In genomic region chr5:33854019-33854418, GRCm38 (mm10) we compare ENCODE assay signal across 13 mouse cellular contexts. TPM values are rescaled to one million over a fixed set of nuclear protein-coding genes. Genes with fewer than 3 reads are reported as not detected.
DNase-seq lines count a peak whose midpoint lies in the region; ATAC-seq and TF ChIP-seq lines count a peak whose summit lies in the region.
"Had no signal": no experiment of that assay in that cellular context is flagged by ENCODE, and none has a peak within 500 bp of the region (broad histone marks: within the 10 kb centered on the region; RNA-seq: fewer than 3 reads in every experiment).

No protein-coding gene starts in this region.

- H3K27me3 ChIP-seq in kidney, postnatal 0 days (ENCODE audit: insufficient read depth, low read length) = no peaks in the 10 kb centered on the region
- H3K27me3 ChIP-seq: CH12.LX; heart, embryonic 15.5 days; megakaryocyte, embryonic 14.5 days; neural tube, embryonic 15.5 days had no signal

- no peak for TF ChIP-seq POLR2A in brain, embryonic 14.5 days (IDR thresholded peaks at IDR 0.05; ENCODE audit: borderline replicate concordance, extremely low read depth, insufficient read depth, insufficient read length, poor library complexity, severe bottlenecking)

- H3K4me3 ChIP-seq in kidney, postnatal 0 days (replicated peaks; ENCODE audit: low read depth, low read length) = no peak overlapping the region
- H3K4me3 ChIP-seq: heart, embryonic 15.5 days; megakaryocyte, embryonic 14.5 days; neural tube, embryonic 15.5 days had no signal

- H3K4me1 ChIP-seq in kidney, postnatal 0 days (replicated peaks; ENCODE audit: insufficient read depth, low read length) = no peaks in the 10 kb centered on the region
- H3K4me1 ChIP-seq: heart, embryonic 15.5 days; neural tube, embryonic 15.5 days had no signal

- peaks cover 29% of the 10 kb centered on the region for H3K36me3 ChIP-seq in kidney, postnatal 0 days (ENCODE audit: insufficient read depth, low read length)

- no peak overlapping the region for H3K27ac ChIP-seq in kidney, postnatal 0 days
- H3K27ac ChIP-seq: heart, embryonic 15.5 days; neural tube, embryonic 15.5 days had no signal

- H3K9ac ChIP-seq in kidney, postnatal 0 days (ENCODE audit: low read depth, low read length) = no peak overlapping the region
- H3K9ac ChIP-seq: heart, embryonic 15.5 days; neural tube, embryonic 15.5 days had no signal

- H3K9me3 ChIP-seq in kidney, postnatal 0 days (replicated peaks; ENCODE audit: low read length) = no peaks in the 10 kb centered on the region
- H3K9me3 ChIP-seq: heart, embryonic 15.5 days; megakaryocyte, embryonic 14.5 days; neural tube, embryonic 15.5 days had no signal

- ATAC-seq in kidney, postnatal 0 days (replicated peaks; ENCODE audit: low FRiP score, low read depth) = no peak

- no peak overlapping the region for H3K4me2 ChIP-seq in kidney, postnatal 0 days (ENCODE audit: low read length)
- H3K4me2 ChIP-seq: heart, embryonic 15.5 days; neural tube, embryonic 15.5 days had no signal

- peak; percentile 8 to 25 for DNase-seq in adrenal gland, postnatal 36 days
- no peak for DNase-seq in adrenal gland, adult 8-10 months
- no peak for DNase-seq in kidney, postnatal 0 days (ENCODE audit: low spot score)
- DNase-seq in kidney, postnatal 14 days = no peak
- peak; percentile 47 for DNase-seq in 416B (ENCODE audit: low read depth)
- DNase-seq in brain, embryonic 14.5 days (ENCODE audit: low read depth) = peak; percentile 5
- DNase-seq in right cerebral cortex, adult 2 months (ENCODE audit: low spot score in 2 of 2) = no peak
- DNase-seq in ovary, postnatal 36 days (ENCODE audit: low spot score) = no peak
- DNase-seq: kidney, adult 18-20 months had no signal

- TF ChIP-seq CTCF in kidney, postnatal 0 days (IDR thresholded peaks at IDR 0.05; ENCODE audit: low read depth) = peak; percentile 30; the same call in 1 of the 2 replicates
- peak; percentile 8; the same call in 1 of the 2 replicates for TF ChIP-seq CTCF in brain, embryonic 14.5 days (IDR thresholded peaks at IDR 0.05; ENCODE audit: borderline replicate concordance, extremely low read depth, insufficient read depth, insufficient read length)

- 82% methylated on average over 2 of the region's 2 CpGs for WGBS in kidney, postnatal 0 days

RNA-seq across cellular contexts. Expression of gene Nsd2, which starts 33.5 kb away (rescaled TPM):
- total RNA-seq in adrenal gland, postnatal 36 days (2021) = 10 to 100 TPM; 40.9 to 55.2 TPM
- total RNA-seq in adrenal gland, adult 8-10 months (2022) = 10 to 100 TPM; 40.6 to 60.1 (median 54.9) TPM
- polyA plus RNA-seq in kidney, postnatal 0 days (2015; fragmentation: Nextera tagmentation; extraction: Ambion mirVana) = 21.0 and 25.8 TPM in 2 replicates
- polyA plus RNA-seq in brain, embryonic 14.5 days (2012; rRNA removed) = 99.6 and 118 TPM in 2 replicates

Comparison
In these comparisons a context has a peak if more than half of its experiments do, and no peak if none do; other contexts are left out.
1. DNase-seq: peak in adrenal gland, postnatal 36 days (2 of 2), 416B (single experiment) and brain, embryonic 14.5 days (single experiment); none in adrenal gland, adult 8-10 months (single experiment), kidney, postnatal 0 days (single experiment), kidney, postnatal 14 days (single experiment), right cerebral cortex, adult 2 months (0 of 2) and ovary, postnatal 36 days (single experiment).